Mouse (Mus musculus) spleen, embryonic (tissue): ENCODE measurements at regions not wholly inside any gene's neighbourhood (a gene's known extent, or its start where the extent isn't known, plus 50 kb on each side); places are given as distances from the start of the nearest gene placed in this dataset.
"Not testable (repeated sequence)": the region's sequence is repeated elsewhere in the genome, so short reads cannot be mapped to it uniquely, and the experiment has no call there.

Experiments used
- CTCF ChIA-PET: fragments of 350-600 bp; sonication (Branson Sonifier 250); formaldehyde crosslinking; loops from one replicate; lab custom pipeline; 2022; lab: Charles Lee

DNA sequence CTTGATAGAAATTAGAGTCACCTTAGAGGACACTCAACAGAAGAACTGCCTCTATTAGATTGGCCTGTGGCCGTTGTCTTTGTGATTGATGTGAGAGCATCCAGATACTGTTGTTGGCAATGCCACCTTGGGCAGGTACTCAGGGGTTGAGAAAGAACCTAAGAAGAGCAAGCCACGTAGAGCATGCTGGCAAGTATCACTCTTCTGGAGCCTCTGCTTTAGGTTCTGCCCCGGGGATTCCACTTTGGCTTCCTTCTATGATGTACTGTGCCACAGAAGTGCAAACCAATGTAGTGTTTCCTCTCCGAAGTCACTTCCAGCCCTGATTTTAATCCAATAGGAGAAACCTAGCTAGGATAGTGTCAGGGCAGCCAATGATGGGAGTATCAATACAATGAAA is 98.3 kb upstream of the Fam84a start:
- CTCF ChIA-PET: no interaction called here

DNA sequence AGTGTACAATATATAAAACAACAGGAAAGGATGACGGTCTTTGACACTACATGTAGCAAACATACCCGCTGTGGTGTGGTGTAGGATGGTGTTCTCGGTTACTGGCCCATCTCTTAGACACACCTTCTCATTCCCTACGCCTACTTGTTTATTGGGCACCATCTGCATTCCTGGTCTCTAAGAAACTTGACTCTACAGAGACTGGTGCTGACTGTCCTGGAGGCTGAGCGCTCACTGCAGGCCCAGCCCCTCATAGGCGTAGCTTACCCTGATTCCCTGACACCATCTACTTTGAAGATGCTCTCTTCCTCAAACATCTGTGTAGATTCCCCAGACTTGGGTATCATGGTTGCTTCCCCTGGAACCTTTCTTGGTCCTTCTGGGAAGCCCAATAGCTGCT is 90.9 kb upstream of the Fam84a start:
- CTCF ChIA-PET: not testable (repeated sequence)

DNA sequence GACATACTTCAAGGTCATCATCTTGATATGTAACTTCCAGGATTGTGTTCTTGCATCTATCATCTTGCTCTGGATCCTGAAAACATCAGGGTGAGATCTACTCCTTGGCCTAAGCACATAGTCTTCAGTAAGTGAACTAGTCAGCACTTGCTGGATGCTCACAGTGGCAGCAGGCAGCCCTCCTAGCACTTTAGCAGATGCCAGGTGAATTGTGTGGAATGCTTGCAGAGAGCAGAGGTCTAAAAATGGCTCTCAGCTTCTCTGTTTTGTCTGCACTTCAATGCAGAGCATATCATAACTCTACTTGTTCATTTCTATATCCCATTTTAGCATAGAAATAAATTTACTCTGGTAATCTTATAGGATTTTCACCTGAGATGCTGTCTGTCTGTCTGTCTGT is 85.8 kb upstream of the Fam84a start:
- CTCF ChIA-PET: no interaction called here

DNA sequence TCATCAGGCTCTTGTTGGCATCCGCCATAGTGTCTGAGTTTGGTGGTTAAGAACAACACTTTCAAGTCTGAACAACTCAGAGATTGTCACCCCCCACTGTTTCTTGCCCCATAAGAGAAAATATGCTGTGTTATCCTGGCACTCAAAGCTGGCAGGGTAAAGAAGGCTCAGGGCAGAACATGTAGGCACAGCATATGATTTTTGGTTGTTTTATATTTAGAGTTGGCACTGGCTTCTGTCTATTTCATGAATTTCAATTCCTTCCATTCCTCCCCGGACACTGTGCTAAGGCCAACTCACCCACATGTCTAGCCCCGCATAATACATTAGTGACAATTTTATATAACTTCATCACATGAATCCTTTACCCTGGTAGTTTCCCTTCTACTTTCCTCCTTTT is 83.5 kb upstream of the Fam84a start:
- CTCF ChIA-PET: no interaction called here

DNA sequence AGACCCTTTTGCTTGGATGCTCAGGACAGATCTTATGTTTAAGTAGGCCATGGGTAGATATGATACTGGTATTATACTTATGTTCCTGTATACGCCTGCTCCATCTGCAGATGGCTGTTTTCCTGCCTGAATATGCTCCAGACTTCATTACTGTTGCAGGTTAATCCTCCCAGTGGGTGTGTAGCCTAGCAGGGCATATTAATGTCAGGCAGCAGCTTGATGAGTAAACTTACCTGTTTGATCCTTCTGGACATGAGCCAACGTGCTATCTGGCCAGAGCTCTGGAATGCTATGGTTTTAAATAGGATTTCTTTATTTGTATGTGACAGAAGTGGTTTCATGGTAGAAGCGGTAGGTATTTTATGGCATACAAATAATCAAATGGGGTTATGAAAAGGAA is 60.8 kb upstream of the Fam84a start:
- CTCF ChIA-PET: no interaction called here

DNA sequence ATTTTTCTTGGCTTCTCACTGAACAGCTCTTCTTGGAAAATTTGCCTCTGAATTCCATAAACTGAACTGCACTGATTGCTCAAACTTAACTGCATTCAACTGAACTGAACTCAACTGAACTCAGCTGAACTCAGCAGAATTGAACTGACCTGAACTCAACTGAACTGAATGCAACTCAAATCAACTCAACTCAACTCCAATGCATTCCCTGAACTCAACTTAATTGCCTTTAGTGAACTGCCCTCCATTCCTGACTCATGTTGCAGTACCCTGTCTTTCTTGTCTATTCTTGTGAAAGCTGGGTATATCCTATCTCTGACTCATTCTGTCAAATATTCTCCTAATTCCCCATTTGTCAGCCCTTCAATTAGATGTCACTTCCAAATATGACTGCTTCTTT is 58.0 kb upstream of the Fam84a start:
- CTCF ChIA-PET: no interaction called here

DNA sequence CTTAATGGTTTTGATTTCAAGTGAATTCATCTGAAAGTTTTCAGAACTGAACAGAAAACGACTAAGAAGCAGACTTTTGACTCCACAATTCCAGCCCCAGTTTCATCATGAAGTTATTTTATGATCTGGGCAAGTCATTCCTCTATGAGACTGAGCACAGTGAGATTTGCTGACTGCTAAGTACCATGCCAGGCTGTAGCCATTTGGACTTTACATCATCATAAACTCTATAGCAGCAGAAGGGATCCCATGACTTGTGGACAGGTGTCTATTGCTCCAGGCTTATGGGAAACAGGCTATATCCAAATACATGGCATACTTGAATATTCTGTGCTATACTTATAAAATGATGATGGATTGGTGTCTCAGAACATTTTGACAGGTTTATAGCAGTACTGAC is 55.4 kb upstream of the Fam84a start:
- CTCF ChIA-PET: no interaction called here

DNA sequence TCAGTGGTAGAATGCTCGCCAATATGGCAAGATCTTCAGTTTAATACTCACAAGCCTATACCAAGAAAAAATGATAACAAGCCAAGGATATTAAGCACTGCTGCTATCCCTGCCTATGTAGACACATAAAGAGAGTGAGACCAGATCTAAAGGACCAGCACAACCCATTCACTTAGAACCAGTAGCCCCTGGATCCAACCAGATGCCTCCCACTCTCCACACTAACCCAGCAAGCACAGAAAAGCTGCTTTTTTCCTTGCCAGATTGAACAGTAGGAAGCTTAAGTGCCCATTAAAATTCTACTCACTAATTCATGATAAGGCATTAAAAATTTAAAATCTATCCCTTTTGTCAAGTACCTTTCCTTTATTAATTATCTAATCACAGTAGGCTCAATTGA is 52.6 kb upstream of the Fam84a start:
- CTCF ChIA-PET: no interaction called here
